Mouse (Mus musculus): ENCODE measurements at regions not wholly inside any gene's neighbourhood (a gene's known extent, or its start where the extent isn't known, plus 50 kb on each side); places are given as distances from the start of the nearest gene placed in this dataset.
A peak's percentile ranks its signal among the peaks of the same experiment; 100 is the strongest.

- H3K9me3 ChIP-seq (ENCODE audit: control insufficient read depth, low read length), result no peaks in the 10 kb centered on the region
- no peaks in the 10 kb centered on the region for H3K27me3 ChIP-seq (ENCODE audit: control insufficient read depth, insufficient read depth, low read length)
- DNase-seq (ENCODE audit: low spot score) (no peak), ATAC-seq (ENCODE audit: low FRiP score, low read depth) (no peak)
- no peak overlapping the region for H3K4me2 ChIP-seq (replicated peaks; ENCODE audit: low read depth, low read length, severe bottlenecking)
- H3K27ac ChIP-seq (replicated peaks; ENCODE audit: low read depth, low read length), result no peak overlapping the region
- TF ChIP-seq POLR2A (IDR thresholded peaks at IDR 0.05; ENCODE audit: borderline replicate concordance, extremely low read depth, insufficient read depth, insufficient read length), result no peak
- 73% methylated on average over 3 of the region's 3 CpGs for WGBS
- no peak overlapping the region for H3K4me3 ChIP-seq (replicated peaks; ENCODE audit: low read length)
- no peaks in the 10 kb centered on the region for H3K4me1 ChIP-seq (ENCODE audit: control insufficient read depth, insufficient read depth, low read length)
- no peak overlapping the region for H3K9ac ChIP-seq (ENCODE audit: low read depth, low read length, severe bottlenecking)
- no peaks in the 10 kb centered on the region for H3K36me3 ChIP-seq (ENCODE audit: control insufficient read depth, insufficient read depth, low read length)
These were observed 663.3 kb downstream of the Smarca1 start for GRCm38 (mm10) chrX:47229506-47229905.

GRCm38 (mm10) chrX:47182902-47183301, 709.9 kb downstream of the Smarca1 start:
- no peak overlapping the region for H3K9ac ChIP-seq (ENCODE audit: low read depth, low read length, severe bottlenecking)
- WGBS, result 82% methylated on average over 1 of the region's 1 CpGs
- no peak for ATAC-seq (ENCODE audit: low FRiP score, low read depth)

GRCm38 (mm10) chrX:47157742-47158141, 735.0 kb downstream of the Smarca1 start:
- no peaks in the 10 kb centered on the region for H3K27me3 ChIP-seq (ENCODE audit: control insufficient read depth, insufficient read depth, low read length)
- TF ChIP-seq POLR2A (IDR thresholded peaks at IDR 0.05; ENCODE audit: borderline replicate concordance, extremely low read depth, insufficient read depth, insufficient read length), result no peak
- peak; percentile 2 for DNase-seq (ENCODE audit: low spot score)

More at GRCm38 (mm10) chrX:47182902-47183301, 709.9 kb downstream of the Smarca1 start:
- no peaks in the 10 kb centered on the region for H3K36me3 ChIP-seq (ENCODE audit: control insufficient read depth, insufficient read depth, low read length)
- no peaks in the 10 kb centered on the region for H3K9me3 ChIP-seq (ENCODE audit: control insufficient read depth, low read length)
- TF ChIP-seq POLR2A (IDR thresholded peaks at IDR 0.05; ENCODE audit: borderline replicate concordance, extremely low read depth, insufficient read depth, insufficient read length), result no peak
- H3K27me3 ChIP-seq (ENCODE audit: control insufficient read depth, insufficient read depth, low read length), result no peaks in the 10 kb centered on the region
- no peaks in the 10 kb centered on the region for H3K4me1 ChIP-seq (ENCODE audit: control insufficient read depth, insufficient read depth, low read length)
- no peak overlapping the region for H3K27ac ChIP-seq (replicated peaks; ENCODE audit: low read depth, low read length)
- DNase-seq (ENCODE audit: low spot score), result no peak
- no peak overlapping the region for H3K4me3 ChIP-seq (replicated peaks; ENCODE audit: low read length)
- no peak overlapping the region for H3K4me2 ChIP-seq (replicated peaks; ENCODE audit: low read depth, low read length, severe bottlenecking)

GRCm38 (mm10) chrX:47124140-47124928, 768.4 kb downstream of the Smarca1 start:
- Histone ChIP-seq H3K4me1 (ENCODE audit: control insufficient read depth, insufficient read depth, low read length) (no peaks in the 10 kb centered on the region), H3K9ac (ENCODE audit: low read depth, low read length, severe bottlenecking) (no peak overlapping the region), H3K4me2 (replicated peaks; ENCODE audit: low read depth, low read length, severe bottlenecking) (no peak overlapping the region), H3K4me3 (replicated peaks; ENCODE audit: low read length) (no peak overlapping the region), H3K36me3 (ENCODE audit: control insufficient read depth, insufficient read depth, low read length) (no peaks in the 10 kb centered on the region), H3K27ac (replicated peaks; ENCODE audit: low read depth, low read length) (no peak overlapping the region), H3K27me3 (ENCODE audit: control insufficient read depth, insufficient read depth, low read length) (no peaks in the 10 kb centered on the region), H3K9me3 (ENCODE audit: control insufficient read depth, low read length) (no peaks in the 10 kb centered on the region)
- WGBS, result 85% methylated on average over 4 of the region's 4 CpGs
- TF ChIP-seq POLR2A (IDR thresholded peaks at IDR 0.05; ENCODE audit: borderline replicate concordance, extremely low read depth, insufficient read depth, insufficient read length), result no peak
- no peak for DNase-seq (ENCODE audit: low spot score)
- ATAC-seq (ENCODE audit: low FRiP score, low read depth), result no peak

More at GRCm38 (mm10) chrX:47157742-47158141, 735.0 kb downstream of the Smarca1 start:
- Histone ChIP-seq H3K4me3 (replicated peaks; ENCODE audit: low read length) (no peak overlapping the region), H3K36me3 (ENCODE audit: control insufficient read depth, insufficient read depth, low read length) (no peaks in the 10 kb centered on the region), H3K9me3 (ENCODE audit: control insufficient read depth, low read length) (no peaks in the 10 kb centered on the region), H3K4me2 (replicated peaks; ENCODE audit: low read depth, low read length, severe bottlenecking) (no peak overlapping the region), H3K4me1 (ENCODE audit: control insufficient read depth, insufficient read depth, low read length) (no peaks in the 10 kb centered on the region), H3K9ac (ENCODE audit: low read depth, low read length, severe bottlenecking) (no peak overlapping the region), H3K27ac (replicated peaks; ENCODE audit: low read depth, low read length) (no peak overlapping the region)
- no peak; the same call in 1 of the 2 replicates for ATAC-seq (ENCODE audit: low FRiP score, low read depth)
- 50% methylated on average over 2 of the region's 2 CpGs for WGBS

Data from limb, embryonic 14.5 days (tissue).